Mouse (Mus musculus) kidney, postnatal 14 days (tissue): ENCODE results near the gene Pip4k2c.

Source experiments
- DNase-seq: peaks from one replicate; pipeline ENCODE4 v3.0.0; 2022; ENCODE audit warnings: mixed read lengths

Gene Pip4k2c

DNA sequence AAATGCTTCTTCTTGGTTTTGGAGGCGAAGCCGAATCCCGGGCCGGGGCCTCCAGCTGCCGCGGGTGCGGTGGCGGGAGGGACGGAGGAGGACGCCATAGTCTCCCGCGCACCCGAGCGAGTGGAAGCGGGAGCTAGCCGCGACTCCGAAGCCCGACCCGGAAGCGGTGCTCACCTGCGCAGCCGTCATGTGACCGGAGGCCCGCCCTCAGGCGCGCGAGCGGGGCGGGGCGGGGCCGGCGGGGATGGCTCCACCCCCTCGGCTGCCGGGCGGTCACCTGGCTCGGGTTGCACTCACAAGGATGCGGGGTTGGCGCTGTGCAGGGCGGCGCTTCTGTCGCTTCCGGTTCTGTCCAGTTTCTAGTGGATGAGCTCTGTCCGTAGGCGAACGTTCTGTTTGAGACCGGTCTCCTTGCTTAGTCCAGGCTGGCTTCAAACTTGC lies at the start of gene Pip4k2c:
Gene Pip4k2c (minus strand): TSS at position 172 of the 441 bp plus-strand sequence.
- peak; percentile 96 for DNase-seq

DNA sequence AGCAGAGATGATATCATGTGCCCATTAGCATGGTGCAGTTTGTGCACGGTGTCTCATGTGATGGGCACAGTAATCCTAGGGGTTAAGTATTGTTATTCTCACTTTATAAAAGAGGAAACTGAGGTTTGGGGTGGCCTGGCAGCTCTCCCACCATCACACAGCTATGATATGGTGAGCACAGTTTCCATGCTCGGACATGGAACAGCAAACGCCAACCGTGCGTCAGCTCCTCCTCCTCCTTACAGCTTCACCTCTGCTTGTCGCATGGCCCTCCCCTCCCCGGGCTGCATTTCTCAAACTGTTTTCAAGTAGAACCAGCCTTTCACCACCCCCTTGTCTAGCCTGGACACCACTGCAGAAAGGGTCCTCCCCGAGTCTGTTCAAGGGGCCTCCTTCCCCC lies 47.1 kb upstream of the Pip4k2c start:
- DNase-seq = no peak

DNA sequence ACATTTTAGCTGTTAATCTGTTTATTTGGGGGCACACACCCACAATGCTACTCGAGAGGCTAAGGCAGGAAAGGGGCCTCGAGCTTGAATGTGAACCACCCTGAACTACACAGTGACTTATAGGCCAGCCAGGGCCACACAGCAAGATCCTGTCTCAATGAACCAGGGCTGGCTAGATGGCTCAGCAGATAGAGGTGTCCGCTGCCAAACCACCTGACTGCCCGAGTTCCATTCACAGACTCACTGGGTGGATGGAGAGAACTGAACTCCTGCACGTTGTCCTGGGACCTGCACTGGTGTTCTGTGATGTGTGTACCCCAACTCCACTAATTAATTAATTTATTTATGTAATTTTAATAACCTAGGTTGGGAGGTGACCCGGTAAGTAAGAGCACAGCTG lies 46.4 kb upstream of the Pip4k2c start:
- no peak for DNase-seq

DNA sequence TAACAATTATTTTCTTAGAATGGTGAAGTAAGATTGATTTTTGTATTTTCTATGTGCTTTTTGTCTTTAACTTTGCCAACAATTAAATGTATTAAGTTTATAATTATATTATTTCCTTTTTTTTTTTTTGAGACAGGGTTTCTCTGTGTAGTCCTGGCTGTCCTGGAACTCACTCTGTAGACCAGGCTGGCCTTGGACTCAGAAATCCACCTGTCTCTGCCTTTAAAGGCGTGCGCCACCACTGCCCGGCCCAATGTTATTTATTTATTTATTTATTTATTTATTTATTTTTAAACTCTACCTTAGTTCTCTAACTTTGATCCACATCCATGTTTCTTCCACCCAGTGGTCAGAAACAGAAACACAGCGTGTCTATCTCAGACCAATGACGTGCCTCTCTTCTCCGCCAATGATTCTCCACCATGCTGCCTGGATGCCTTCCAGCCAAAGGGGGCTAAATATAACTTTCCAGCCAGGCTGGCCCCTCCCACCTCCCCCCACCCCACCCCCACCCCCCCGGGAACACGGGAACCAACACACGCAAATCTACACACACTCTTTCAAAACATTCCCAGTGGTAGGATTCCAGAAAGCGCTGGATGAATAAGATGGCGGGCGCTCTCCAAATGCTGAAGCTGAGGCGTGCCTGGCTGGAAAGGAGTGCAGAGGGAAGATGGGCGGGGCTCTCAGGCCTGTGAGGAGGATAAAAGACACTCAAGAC lies 44.4 kb upstream of the Pip4k2c start:
- DNase-seq = peak; percentile 74

DNA sequence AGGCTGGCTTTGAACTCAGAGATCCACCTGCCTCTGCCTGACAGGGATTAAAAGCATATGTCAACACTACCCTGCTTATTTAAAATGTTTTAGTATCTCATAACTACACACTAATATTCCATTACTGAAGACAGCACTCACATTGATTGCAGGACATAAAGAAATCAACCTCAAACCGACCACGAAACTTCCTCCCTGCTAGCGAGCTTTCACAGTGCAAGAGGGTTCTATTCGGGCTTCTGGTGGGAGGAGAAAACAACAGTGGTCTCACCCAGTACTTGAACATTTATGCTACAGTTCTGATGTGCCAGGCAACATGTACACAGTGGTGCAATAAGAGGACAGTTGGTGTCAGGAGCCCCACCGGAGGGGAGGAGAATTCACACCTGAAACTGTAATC lies 39.4 kb upstream of the Pip4k2c start:
- no peak for DNase-seq

DNA sequence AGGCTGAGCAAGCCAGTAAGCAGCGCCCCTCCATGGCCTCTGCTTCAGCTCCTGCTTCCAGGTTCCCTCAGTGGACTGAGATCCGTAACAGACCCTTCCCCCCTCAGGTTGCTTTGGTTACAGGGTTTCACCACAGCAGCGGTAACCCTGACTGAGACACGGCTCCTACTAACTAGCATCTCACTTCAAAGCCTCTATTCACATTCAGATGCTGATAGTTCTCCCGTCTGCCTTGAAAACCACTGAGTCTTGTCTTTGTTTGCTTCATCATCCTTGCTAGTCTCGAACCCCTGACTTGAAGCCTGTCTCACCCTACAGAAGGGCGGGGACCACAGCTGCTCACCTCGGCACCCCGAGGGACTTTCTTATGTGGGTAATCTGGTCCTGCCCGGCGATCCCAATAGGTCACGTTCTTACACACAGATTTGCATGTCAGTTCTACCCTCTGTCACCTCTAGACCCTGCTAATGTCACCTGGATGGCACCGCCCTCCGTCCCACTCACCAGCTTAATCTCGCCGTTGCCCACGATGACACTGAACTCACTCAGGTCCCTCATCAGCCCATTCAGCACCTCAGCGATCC lies 26.9 kb upstream of the Pip4k2c start:
- no peak for DNase-seq

DNA sequence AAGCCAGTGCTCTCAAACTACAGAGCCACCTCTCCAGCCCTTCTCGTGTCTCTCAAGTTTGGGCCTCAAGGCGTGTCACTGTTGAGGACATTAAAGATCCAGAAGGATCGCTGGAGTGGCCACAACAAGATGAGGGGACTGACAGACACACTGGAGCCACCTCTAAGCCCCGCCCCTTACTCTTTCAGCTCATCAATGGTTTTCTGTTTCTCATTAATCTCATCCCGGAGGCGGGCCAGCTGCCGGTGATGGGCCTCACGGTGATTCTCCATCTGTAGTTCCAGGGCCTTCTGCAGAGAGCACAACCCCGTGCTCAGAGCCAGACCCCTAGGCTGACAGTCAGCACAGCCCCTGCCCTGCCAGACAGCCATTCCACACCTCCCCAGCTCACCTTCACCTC lies 25.2 kb upstream of the Pip4k2c start:
- no peak for DNase-seq

DNA sequence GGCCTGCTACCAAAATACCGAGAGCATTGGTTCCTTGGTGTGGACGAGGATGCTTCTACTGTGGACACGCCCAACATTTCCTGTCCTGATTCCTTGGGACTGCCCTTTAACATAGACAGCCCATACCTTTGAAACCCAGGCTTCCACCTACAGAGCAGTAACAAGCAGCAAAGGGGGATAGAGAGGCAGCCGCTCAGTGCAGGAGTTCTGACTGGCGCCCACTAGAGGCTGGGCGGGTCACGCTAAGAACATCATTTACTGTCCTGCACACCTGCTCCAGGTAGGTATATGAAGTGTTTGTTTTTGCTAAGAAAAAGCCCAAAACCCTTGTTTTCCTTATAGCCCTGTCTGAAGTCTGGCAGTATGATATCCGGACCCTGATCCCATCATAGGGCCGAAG lies 21.8 kb upstream of the Pip4k2c start:
- DNase-seq = no peak

DNA sequence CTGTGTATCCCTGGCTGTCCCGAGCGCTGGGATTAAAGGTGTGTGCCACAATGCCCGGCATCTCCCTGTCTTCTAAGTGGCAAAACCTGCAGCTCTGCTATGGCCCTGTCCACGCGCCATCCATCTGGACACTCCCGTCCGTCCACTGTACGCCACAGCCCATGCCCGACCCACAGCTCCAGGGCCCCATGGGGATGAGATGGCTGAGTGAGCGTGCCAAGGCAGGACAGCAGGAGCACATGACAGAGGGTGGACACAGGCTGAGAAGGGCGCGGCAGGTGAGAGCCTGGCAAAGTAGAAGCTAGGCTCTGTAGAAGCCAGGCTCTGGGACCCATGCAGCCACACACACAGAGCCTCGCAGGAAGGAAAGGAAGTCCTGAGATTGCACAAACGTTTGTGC lies 20.4 kb upstream of the Pip4k2c start:
- DNase-seq = no peak

DNA sequence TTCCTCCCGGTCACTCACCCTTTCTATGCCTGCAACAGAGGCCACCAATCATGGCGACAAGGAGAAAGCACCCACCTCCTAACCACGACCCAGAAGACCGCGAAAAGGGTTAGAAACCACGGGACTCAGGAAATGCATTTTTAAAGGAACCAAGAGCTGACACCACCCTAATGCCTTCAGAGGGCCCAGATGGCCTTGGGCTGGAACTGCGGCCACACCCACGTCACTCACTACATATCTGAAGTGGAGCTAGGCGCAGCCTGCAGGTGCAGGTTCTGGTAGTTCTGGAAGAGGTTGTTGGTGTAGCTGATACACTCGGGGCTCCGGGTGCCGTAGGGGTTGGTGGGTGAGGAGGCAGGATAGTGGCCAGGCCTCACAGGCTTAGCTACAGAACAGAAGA lies 19.3 kb upstream of the Pip4k2c start:
- no peak for DNase-seq

DNA sequence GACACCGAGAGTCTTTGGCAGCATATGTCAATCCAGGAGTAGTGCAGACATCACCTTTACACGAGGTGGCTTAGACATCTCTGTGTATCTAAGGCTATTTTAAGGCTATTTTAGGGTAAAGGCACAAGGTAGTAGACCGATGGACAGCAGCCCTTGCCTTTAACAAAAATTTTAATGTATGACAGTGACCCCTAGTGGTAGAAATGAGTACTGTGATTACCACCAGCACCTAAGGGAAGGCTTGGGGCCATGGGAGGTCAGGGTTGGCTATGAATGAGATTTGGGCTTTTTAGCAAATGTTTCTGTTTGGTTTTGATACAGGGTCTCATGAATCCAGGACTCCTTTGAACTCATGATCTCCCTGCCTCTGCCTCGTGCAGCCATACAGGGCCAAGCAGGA lies 17.5 kb upstream of the Pip4k2c start:
- peak; percentile 69 for DNase-seq

DNA sequence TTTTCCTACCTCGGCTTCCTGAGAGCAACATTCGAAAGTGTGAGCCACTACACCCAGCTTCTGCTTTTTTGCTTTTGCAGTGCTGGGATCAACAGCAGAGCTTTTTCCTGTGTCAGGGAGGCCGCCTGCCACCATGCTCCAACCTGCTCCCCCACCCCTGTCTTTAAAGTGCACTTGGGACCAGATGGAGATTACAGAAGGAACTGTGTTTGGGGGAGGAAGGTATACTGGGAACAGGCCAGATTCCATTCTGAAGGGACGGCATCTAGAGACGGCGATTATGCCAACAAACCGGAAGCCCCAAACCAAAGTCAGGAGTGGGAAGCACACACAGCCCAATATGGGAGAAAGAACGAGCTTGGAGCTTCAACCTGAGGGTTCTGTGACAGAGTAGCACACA lies 15.8 kb upstream of the Pip4k2c start:
- no peak for DNase-seq

DNA sequence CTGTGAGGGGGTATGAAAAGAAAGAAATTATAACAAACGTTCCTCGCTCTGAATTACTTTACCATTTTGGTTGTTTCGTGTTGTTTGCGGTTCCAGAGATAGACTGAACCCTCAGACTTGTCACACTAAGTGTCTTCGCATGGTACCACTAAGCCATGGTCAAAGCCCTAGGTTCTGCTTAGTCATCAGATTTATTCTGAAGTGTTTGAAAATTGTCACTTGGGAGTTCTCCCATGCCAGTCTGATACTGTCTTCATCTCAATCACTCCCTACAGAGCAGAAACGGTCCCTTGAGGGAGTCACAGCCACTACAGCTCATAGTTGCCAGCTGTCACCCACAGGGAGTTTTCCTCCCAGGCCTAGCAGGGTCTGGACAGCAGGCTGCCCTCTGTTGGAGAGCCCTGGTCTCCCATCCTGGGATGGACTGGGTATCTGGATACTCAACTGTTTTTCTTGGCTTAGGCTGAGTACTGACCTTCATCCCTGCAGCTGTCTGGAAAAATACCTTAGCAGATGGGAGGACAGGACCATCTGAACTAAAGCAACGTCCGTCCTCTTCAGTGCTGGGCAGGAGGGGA lies 15.0 kb upstream of the Pip4k2c start:
- peak; percentile 40 for DNase-seq

DNA sequence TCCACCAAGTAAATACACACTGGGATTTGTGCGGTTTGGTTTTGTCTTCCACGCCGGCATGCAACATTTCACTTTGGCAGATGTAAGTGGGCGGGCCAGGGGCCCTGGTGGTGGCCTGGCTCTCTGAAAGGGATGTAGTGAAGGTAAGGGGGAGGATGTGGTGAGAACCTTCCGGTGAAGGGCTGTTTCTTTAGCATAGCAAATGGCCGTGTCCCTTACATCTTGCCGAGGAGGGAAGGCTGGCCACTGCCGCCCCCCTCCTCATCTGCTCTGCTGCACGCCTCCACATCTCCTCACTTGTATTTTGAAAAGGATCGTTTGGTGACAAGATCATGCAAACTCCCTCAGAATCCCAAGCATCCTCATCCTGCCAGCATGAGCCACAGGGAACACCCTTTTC lies 14.3 kb upstream of the Pip4k2c start:
- no peak for DNase-seq

DNA sequence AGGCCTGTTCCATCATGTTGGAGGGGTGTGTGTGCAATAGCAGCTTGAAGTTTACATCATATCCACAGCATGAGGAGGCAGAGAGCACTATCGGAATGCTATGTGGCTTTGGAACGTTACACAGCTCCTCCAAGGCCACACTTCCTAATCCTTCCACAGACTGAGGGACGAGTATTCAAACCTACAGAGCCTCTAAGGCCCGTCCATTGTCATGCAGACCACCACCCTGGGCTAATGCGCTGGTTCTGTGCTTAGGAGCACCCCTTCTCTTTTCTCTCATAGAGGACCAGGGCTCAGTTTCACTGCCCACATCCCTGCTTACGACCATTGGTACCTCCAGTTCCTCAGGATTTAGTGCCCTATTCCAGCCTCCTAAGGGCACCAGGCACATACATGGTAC lies 13.8 kb upstream of the Pip4k2c start:
- no peak for DNase-seq

DNA sequence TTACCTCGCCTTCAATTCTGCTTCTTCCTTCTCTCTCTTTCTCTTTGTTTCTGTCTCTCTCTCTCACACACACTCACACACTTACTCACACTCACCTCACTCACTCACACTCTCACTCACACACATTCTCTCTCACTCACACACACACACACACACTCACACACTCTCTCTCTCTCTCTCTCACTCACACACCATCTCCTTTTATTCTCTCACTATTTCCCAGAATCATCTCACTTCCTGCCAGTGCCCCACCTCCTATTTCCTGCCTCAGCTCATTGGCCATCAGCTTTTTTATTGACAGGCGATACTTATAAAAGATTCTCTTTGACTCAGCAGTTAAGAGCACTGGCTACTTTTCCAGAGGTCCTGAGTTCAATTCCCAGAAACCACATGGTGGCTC lies 7.0 kb upstream of the Pip4k2c start:
- DNase-seq = no peak

DNA sequence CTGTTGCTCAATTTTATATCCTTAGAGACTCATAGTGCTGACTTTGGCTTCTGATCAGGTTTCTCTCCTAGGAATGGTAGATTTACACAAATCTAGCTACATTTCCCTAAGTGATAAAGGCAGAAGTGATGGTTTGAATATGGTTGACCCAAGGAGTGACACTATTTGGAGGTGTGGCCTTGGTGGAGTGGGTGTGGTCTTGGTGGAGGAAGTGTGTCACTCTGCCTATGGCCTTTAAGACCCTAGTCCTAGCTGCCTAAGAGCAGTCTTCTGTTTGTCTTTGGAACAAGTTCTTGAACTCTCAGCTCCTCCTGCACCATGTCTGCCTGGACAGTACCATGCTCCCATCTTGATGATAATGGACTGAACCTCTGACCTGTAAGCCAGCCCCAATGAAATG lies 5.8 kb upstream of the Pip4k2c start:
- DNase-seq = no peak

DNA sequence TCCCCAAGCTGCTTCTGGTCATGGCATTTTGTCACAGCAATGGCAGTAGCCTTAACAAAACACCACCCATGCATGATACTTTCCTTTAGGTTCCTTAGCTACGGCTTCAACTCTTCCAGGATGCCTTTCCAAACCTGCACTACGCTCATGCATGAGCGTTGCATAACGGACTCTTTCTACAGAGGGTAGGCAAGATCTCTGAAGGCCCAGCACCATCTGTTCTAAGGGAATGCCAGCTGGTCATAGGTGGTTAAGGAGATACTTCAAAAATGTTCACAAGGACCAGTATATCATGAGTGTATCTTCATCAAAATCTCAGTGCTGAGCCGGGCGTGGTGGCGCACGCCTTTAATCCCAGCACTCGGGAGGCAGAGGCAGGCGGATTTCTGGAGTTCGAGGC lies 5.1 kb upstream of the Pip4k2c start:
- no peak for DNase-seq

DNA sequence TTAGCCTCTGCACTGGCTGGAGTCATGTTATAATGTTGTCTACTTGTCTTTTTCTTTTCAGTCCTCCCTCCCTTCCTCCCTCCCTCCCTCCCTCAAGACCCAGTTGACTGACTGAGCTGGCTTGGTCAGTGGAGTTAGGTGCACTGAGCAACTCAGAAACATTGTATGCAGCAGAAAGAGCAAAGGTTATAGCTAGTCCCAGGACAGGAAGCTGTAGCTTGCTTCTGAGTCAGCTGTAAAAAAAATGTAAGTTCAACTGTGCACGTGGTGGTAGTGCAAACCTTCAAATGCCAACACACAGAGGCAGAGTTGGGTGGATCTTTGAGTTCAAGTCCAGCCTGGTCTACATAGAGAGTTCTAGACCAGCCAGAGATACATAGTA lies 3.0 kb upstream of the Pip4k2c start:
- no peak for DNase-seq

DNA sequence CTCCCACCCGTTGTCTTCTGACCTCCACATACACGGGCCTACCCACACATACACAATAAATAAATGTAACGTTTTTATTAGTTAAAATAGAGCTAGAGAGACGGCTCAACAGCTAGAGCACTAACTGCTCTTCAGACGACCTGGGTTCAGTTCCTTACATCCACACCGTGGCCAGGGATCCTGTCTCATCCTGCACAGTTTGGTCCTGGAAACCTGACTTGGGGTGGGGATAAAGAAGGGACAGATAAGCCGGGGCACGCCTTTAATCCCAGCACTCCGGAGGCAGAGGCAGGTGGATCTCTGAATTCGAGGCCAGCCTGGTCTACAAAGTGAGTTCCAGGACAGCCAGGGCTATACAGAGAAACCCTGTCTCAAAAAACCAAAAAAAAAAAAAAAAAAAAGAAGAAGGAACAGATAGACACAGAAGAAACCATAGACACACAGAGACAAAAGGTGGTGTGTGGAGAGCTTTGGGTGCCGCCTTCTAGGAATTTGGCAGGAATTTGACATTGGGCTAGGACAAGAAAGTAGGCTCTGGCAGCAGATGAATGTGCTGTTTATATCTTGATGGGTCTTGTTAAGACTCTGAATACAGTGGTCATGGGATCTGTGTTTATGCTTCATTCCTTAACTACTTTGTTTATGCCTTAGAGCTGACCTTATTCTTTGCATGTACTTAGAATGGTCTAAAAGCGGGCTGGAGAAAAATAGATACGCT lies 2.5 kb upstream of the Pip4k2c start:
- DNase-seq = no peak

DNA sequence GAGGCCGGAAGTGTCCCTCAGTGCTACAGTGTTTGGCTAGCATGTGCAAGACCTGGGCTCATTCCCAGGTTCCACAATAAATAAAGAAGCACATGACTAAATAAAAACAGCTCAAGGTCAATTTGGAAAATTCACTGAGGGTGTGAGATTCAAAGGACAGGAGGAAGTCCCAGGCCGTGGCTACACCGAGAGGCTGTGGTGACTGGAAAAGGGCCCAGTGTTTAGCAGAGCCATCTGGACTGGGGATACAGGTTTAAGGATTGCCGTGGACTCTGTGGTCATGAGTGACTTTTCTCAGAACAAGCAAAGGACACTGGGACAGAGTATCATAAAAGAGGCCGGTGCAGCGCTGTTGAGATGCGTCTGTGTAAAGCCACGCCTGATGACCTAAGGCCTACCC lies 1.9 kb upstream of the Pip4k2c start:
- no peak for DNase-seq

DNA sequence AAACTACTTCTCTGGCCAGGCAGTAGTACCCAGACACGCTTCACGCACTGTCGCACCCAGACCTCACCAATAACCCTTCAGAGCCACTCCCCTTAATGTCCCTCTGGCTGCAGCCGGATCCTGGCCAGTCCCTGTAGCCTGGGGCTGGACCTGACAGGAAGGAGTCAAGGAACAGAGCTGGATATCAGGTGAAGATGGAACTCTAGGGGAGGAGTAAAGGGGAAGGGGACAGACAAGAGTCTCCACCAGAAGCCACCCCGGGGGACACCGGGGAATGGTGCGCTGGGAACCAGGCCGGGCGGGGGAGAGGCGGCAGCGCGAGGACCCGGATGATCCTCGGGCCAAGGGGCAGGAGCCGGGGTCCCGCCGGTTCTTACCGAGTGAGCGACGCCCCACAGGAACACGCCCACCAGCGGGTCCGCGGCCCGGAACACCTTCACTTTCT lies 402 bp downstream of the Pip4k2c start:
- peak; percentile 84 for DNase-seq

DNA sequence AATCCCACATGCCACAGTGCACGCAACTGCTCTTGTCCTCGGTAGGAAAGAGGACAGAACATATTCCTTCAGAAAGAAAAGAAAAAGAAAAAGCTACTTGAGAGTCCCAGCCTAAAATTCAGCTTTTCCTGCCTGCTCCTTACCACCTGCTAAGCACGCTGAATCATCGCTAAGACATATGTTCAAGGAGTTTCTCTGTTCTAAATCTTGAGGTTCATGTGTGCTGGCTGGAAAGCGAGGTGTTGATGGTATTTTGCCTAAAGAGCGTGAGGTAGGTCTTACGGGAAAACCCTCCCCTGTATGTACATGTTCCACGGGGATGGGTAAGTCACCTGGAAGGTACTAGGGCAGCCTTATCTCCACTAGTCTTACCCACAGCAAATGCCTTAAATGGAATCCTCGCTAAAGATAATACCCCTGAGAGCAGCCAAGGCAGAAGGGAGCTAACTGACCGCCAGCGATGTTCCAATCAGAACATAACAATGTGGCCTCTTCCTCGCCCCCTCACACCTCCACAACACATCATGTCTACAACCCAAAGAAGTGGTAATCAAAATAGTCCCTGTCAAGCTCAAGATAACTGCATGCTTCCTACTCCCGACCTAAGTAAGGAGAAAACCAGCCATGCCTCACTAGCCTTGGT lies 1.3 kb downstream of the Pip4k2c start:
- no peak for DNase-seq
